In genomic region chr17:83973461-83974350, GRCm38 (mm10) we compare ENCODE assay signal across 8 mouse cellular contexts.
DNase-seq lines count a peak whose midpoint lies in the region; ATAC-seq and TF ChIP-seq lines count a peak whose summit lies in the region.

No protein-coding gene starts in this region.

- no peaks in the 10 kb centered on the region for H3K36me3 ChIP-seq in heart, embryonic 12.5 days
- no peaks in the 10 kb centered on the region for H3K36me3 ChIP-seq in limb, embryonic 14.5 days (ENCODE audit: control insufficient read depth, insufficient read depth, low read length)

- H3K27ac ChIP-seq in heart, embryonic 12.5 days (ENCODE audit: poor library complexity, severe bottlenecking), result no peak overlapping the region
- H3K27ac ChIP-seq in limb, embryonic 14.5 days (replicated peaks; ENCODE audit: low read depth, low read length), result peak overlapping the region; percentile 76

- H3K4me1 ChIP-seq in heart, embryonic 12.5 days (replicated peaks), result peaks cover 12% of the 10 kb centered on the region
- H3K4me1 ChIP-seq in limb, embryonic 14.5 days (ENCODE audit: control insufficient read depth, insufficient read depth, low read length), result peaks cover 31% of the 10 kb centered on the region

- H3K4me3 ChIP-seq in heart, embryonic 12.5 days, result no peak overlapping the region
- no peak overlapping the region for H3K4me3 ChIP-seq in limb, embryonic 14.5 days (replicated peaks; ENCODE audit: low read length)

- WGBS in heart, embryonic 12.5 days, result 34% methylated on average over 18 of the region's 18 CpGs
- WGBS in limb, embryonic 14.5 days, result 18% methylated on average over 18 of the region's 18 CpGs

- H3K27me3 ChIP-seq in heart, embryonic 12.5 days (replicated peaks), result no peaks in the 10 kb centered on the region
- no peaks in the 10 kb centered on the region for H3K27me3 ChIP-seq in limb, embryonic 14.5 days (ENCODE audit: control insufficient read depth, insufficient read depth, low read length)

- H3K9me3 ChIP-seq in heart, embryonic 12.5 days (replicated peaks), result no peaks in the 10 kb centered on the region
- H3K9me3 ChIP-seq in limb, embryonic 14.5 days (ENCODE audit: control insufficient read depth, low read length), result no peaks in the 10 kb centered on the region

- DNase-seq in cerebellum, postnatal 10 days, result peak; percentile 71 to 75
- DNase-seq in cerebellum, adult 11-12 months, result no peak
- peak; percentile 94 for DNase-seq in 3T3-L1 (ENCODE audit: low read depth, low spot score)
- peak; percentile 69 for DNase-seq in adrenal gland, postnatal 10 days
- peak; percentile 80 for DNase-seq in limb, embryonic 14.5 days (ENCODE audit: low spot score)
- peak; percentile 81 for DNase-seq in retina, embryonic 14.5 days (ENCODE audit: low spot score)
- no peak for DNase-seq in right cerebral cortex, postnatal 10 days (ENCODE audit: low spot score in 2 of 2)

- no peak for TF ChIP-seq POLR2A in limb, embryonic 14.5 days (IDR thresholded peaks at IDR 0.05; ENCODE audit: borderline replicate concordance, extremely low read depth, insufficient read depth, insufficient read length)

- peak overlapping the region; percentile 38 for H3K4me2 ChIP-seq in heart, embryonic 12.5 days
- H3K4me2 ChIP-seq in limb, embryonic 14.5 days (replicated peaks; ENCODE audit: low read depth, low read length, severe bottlenecking), result peak overlapping the region; percentile 28

- no peak overlapping the region for H3K9ac ChIP-seq in heart, embryonic 12.5 days
- no peak overlapping the region for H3K9ac ChIP-seq in limb, embryonic 14.5 days (ENCODE audit: low read depth, low read length, severe bottlenecking)

- ATAC-seq in heart, embryonic 12.5 days (ENCODE audit: insufficient number of reproducible peaks, low FRiP score), result no peak
- peak; percentile 72 for ATAC-seq in limb, embryonic 14.5 days (ENCODE audit: low FRiP score, low read depth)

Comparison
In these comparisons a context has a peak if more than half of its experiments do, and no peak if none do; other contexts are left out.
1. DNase-seq: peak in cerebellum, postnatal 10 days (2 of 2), 3T3-L1 (single experiment), adrenal gland, postnatal 10 days (single experiment), limb, embryonic 14.5 days (single experiment) and retina, embryonic 14.5 days (single experiment); none in cerebellum, adult 11-12 months (single experiment) and right cerebral cortex, postnatal 10 days (0 of 2).